Mouse (Mus musculus): Measurements from ENCODE around the gene Mpst. TPM values are rescaled to one million over a fixed set of nuclear protein-coding genes. Genes with fewer than 3 reads are reported as not detected.

Mpst gene
- polyA plus RNA-seq, 1 experiment from 2014 or later, result 3.0 TPM

- no peak overlapping the region for H3K27ac ChIP-seq (ENCODE audit: low read length)
- no peak overlapping the region for H3K4me3 ChIP-seq (ENCODE audit: low read length)
- no peak overlapping the region for H3K4me2 ChIP-seq (ENCODE audit: low read depth, low read length)
- H3K9ac ChIP-seq (ENCODE audit: low read depth, low read length), result no peak overlapping the region
- no peak for ATAC-seq
- peaks cover 19% of the 10 kb centered on the region for H3K4me1 ChIP-seq (ENCODE audit: control insufficient read depth, insufficient read depth, low read length)
- H3K27me3 ChIP-seq (replicated peaks; ENCODE audit: control insufficient read depth, insufficient read depth, low read length), result peaks cover 40% of the 10 kb centered on the region
- no peaks in the 10 kb centered on the region for H3K36me3 ChIP-seq (ENCODE audit: control insufficient read depth, insufficient read depth, low read length)
- H3K9me3 ChIP-seq (ENCODE audit: control insufficient read depth, low read length), result no peaks in the 10 kb centered on the region
- 83% methylated on average over 10 of the region's 10 CpGs for WGBS
Measured at GRCm38 (mm10) chr15:78430874-78431273, 24.7 kb downstream of the Mpst start.

GRCm38 (mm10) chr15:78431541-78432121 is 25.4 kb downstream of the Mpst start:
- H3K4me2 ChIP-seq (ENCODE audit: low read depth, low read length), result no peak overlapping the region
- peaks cover 43% of the 10 kb centered on the region for H3K27me3 ChIP-seq (replicated peaks; ENCODE audit: control insufficient read depth, insufficient read depth, low read length)
- H3K27ac ChIP-seq (ENCODE audit: low read length), result no peak overlapping the region
- H3K9me3 ChIP-seq (ENCODE audit: control insufficient read depth, low read length), result no peaks in the 10 kb centered on the region
- H3K9ac ChIP-seq (ENCODE audit: low read depth, low read length), result no peak overlapping the region
- no peaks in the 10 kb centered on the region for H3K36me3 ChIP-seq (ENCODE audit: control insufficient read depth, insufficient read depth, low read length)
- WGBS, result 72% methylated on average over 7 of the region's 7 CpGs
- peaks cover 26% of the 10 kb centered on the region for H3K4me1 ChIP-seq (ENCODE audit: control insufficient read depth, insufficient read depth, low read length)
- H3K4me3 ChIP-seq (ENCODE audit: low read length), result no peak overlapping the region
- peak; percentile 36 for ATAC-seq

DNA sequence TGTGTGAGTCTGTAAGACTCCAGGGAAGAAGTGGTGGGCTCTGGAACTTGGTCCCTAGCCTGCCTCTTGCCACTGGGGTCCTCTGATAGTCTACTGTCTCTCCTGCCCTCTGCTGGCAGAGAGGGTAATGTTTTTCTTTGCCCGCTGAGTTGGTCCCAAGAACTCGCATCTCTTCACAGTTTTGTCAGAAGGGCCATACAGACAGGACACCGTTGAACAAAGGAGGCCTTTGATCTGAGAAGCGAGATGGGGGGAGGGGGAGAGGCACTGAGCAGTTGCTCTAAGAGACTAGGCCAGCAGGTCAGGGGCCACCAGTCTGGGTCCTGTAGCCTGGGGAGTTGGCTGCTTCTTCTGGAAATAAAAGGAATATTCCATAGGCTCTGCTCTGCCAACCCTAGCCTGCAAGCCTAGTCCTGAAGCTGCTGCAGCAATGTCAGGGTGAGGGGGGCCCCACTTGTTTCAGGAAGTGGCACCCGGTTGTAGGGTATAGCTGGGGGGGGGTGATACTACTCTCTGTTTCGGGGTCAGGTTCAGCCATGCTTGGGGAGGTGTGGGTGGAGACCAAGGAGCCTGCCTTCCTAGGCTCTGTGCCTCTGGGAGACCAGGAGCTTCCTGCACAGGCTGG is 28.8 kb downstream of the Mpst start:
- no peak overlapping the region for H3K27ac ChIP-seq (ENCODE audit: low read length)
- no peak overlapping the region for H3K4me2 ChIP-seq (ENCODE audit: low read depth, low read length)
- no peaks in the 10 kb centered on the region for H3K36me3 ChIP-seq (ENCODE audit: control insufficient read depth, insufficient read depth, low read length)
- peaks cover 35% of the 10 kb centered on the region for H3K4me1 ChIP-seq (ENCODE audit: control insufficient read depth, insufficient read depth, low read length)
- 38% methylated on average over 6 of the region's 6 CpGs for WGBS
- H3K9ac ChIP-seq (ENCODE audit: low read depth, low read length), result no peak overlapping the region
- H3K4me3 ChIP-seq (ENCODE audit: low read length), result no peak overlapping the region
- peaks cover 18% of the 10 kb centered on the region for H3K27me3 ChIP-seq (replicated peaks; ENCODE audit: control insufficient read depth, insufficient read depth, low read length)
- no peaks in the 10 kb centered on the region for H3K9me3 ChIP-seq (ENCODE audit: control insufficient read depth, low read length)
- no peak for ATAC-seq

DNA sequence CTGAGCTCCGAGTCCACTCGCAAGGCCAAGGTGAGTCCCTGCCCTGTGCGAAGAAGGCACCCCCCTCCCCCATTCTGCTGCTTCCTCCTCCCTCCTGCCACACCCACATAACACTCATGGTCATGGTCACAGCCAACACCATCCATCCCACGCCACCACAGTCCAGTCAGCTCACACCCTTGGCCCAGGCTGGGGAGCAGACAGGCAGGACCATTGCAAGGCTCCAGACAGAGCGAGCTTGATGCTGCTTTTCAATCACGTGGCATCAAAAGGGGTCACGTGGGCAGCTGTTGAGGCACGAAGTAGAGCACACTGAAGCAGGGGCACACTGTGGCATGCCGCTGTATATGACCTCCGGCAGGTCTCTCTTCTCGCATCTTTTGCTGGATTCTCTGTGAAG is 29.5 kb downstream of the Mpst start:
- Histone ChIP-seq H3K27ac (ENCODE audit: low read length) (no peak overlapping the region), H3K9ac (ENCODE audit: low read depth, low read length) (no peak overlapping the region), H3K4me1 (ENCODE audit: control insufficient read depth, insufficient read depth, low read length) (peaks cover 35% of the 10 kb centered on the region), H3K27me3 (replicated peaks; ENCODE audit: control insufficient read depth, insufficient read depth, low read length) (peaks cover 13% of the 10 kb centered on the region), H3K4me3 (ENCODE audit: low read length) (no peak overlapping the region), H3K36me3 (ENCODE audit: control insufficient read depth, insufficient read depth, low read length) (no peaks in the 10 kb centered on the region), H3K4me2 (ENCODE audit: low read depth, low read length) (no peak overlapping the region), H3K9me3 (ENCODE audit: control insufficient read depth, low read length) (no peaks in the 10 kb centered on the region)
- 87% methylated on average over 11 of the region's 11 CpGs for WGBS
- ATAC-seq, result no peak

DNA sequence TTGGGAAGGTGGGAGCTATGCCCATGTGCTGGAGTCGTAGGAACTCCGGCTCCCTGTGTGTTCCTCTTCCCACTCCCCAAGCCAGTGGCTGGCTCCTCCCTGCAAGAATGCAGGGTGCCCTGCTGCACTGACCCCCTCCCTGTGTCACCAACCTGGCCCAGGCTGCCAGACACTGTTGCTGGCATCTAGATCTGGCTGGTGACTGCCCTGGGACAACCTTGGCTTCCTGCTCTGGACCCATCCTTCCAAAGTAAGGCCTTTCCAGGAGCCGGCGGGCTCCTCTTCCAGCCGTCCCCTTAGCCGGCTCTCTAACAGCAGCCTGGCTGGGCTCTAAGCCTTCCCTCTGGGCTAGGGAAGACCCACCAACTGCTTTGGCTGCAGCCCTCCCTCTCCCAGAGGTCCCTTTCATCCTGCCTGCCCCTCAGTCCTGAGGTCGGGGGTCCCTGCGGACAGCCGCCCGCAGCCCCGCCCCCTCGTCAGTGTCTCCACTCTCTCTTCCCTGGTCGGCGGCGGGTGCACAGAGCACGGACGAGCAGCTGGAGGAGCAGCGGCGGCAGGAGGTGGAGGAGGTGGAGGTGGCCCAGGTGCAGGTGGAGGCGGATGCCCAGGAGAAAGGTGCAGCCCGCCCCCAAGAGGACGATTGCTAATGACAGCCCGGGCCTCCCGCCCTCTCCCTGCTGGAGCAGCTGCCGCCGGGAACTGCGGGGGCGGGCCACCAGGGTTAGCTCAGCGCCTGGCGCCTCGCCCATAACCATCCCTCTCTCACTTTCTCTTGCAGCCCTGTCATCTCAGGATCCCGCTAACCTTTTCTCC is 30.4 kb downstream of the Mpst start:
- peak overlapping the region; percentile 61 for H3K9ac ChIP-seq (ENCODE audit: low read depth, low read length)

GRCm38 (mm10) chr15:78437237-78438017 is 31.2 kb downstream of the Mpst start:
- peak overlapping the region; percentile 80 for H3K27ac ChIP-seq (ENCODE audit: low read length)
- H3K36me3 ChIP-seq (ENCODE audit: control insufficient read depth, insufficient read depth, low read length), result no peaks in the 10 kb centered on the region
- peaks cover 31% of the 10 kb centered on the region for H3K4me1 ChIP-seq (ENCODE audit: control insufficient read depth, insufficient read depth, low read length)
- H3K4me3 ChIP-seq (ENCODE audit: low read length), result peak overlapping the region; percentile 33; the same call in 1 of the 2 replicates
- 12% methylated on average over 23 of the region's 23 CpGs for WGBS
- peaks cover 13% of the 10 kb centered on the region for H3K27me3 ChIP-seq (replicated peaks; ENCODE audit: control insufficient read depth, insufficient read depth, low read length)
- peak overlapping the region; percentile 60 for H3K4me2 ChIP-seq (ENCODE audit: low read depth, low read length)
- peak overlapping the region; percentile 61 for H3K9ac ChIP-seq (ENCODE audit: low read depth, low read length)
- ATAC-seq, result peak; percentile 57
- no peaks in the 10 kb centered on the region for H3K9me3 ChIP-seq (ENCODE audit: control insufficient read depth, low read length)

More for the DNA sequence above, 30.4 kb downstream of the Mpst start:
- ATAC-seq, result peak; percentile 80
- Histone ChIP-seq H3K4me1 (ENCODE audit: control insufficient read depth, insufficient read depth, low read length) (peaks cover 32% of the 10 kb centered on the region), H3K4me2 (ENCODE audit: low read depth, low read length) (peak overlapping the region; percentile 60), H3K4me3 (ENCODE audit: low read length) (peak overlapping the region; percentile 33), H3K9me3 (ENCODE audit: control insufficient read depth, low read length) (no peaks in the 10 kb centered on the region), H3K27me3 (replicated peaks; ENCODE audit: control insufficient read depth, insufficient read depth, low read length) (peaks cover 13% of the 10 kb centered on the region), H3K36me3 (ENCODE audit: control insufficient read depth, insufficient read depth, low read length) (no peaks in the 10 kb centered on the region), H3K27ac (ENCODE audit: low read length) (peak overlapping the region; percentile 80)
- WGBS, result 12% methylated on average over 30 of the region's 32 CpGs

GRCm38 (mm10) chr15:78438018-78438394 is 31.8 kb downstream of the Mpst start:
- peak overlapping the region; percentile 61; the same call in 1 of the 2 replicates for H3K9ac ChIP-seq (ENCODE audit: low read depth, low read length)
- WGBS, result 42% methylated on average over 4 of the region's 4 CpGs
- no peak overlapping the region for H3K4me2 ChIP-seq (ENCODE audit: low read depth, low read length)
- peak overlapping the region; percentile 80 for H3K27ac ChIP-seq (ENCODE audit: low read length)
- no peak overlapping the region for H3K4me3 ChIP-seq (ENCODE audit: low read length)
- no peak for ATAC-seq
- peaks cover 31% of the 10 kb centered on the region for H3K4me1 ChIP-seq (ENCODE audit: control insufficient read depth, insufficient read depth, low read length)
- no peaks in the 10 kb centered on the region for H3K9me3 ChIP-seq (ENCODE audit: control insufficient read depth, low read length)
- H3K36me3 ChIP-seq (ENCODE audit: control insufficient read depth, insufficient read depth, low read length), result no peaks in the 10 kb centered on the region
- peaks cover 13% of the 10 kb centered on the region for H3K27me3 ChIP-seq (replicated peaks; ENCODE audit: control insufficient read depth, insufficient read depth, low read length)

- 55% methylated on average over 8 of the region's 8 CpGs for WGBS
- no peak overlapping the region for H3K4me2 ChIP-seq (ENCODE audit: low read depth, low read length)
- H3K9ac ChIP-seq (ENCODE audit: low read depth, low read length), result no peak overlapping the region
- H3K9me3 ChIP-seq (ENCODE audit: control insufficient read depth, low read length), result no peaks in the 10 kb centered on the region
- no peak overlapping the region for H3K4me3 ChIP-seq (ENCODE audit: low read length)
- no peaks in the 10 kb centered on the region for H3K36me3 ChIP-seq (ENCODE audit: control insufficient read depth, insufficient read depth, low read length)
- peaks cover 13% of the 10 kb centered on the region for H3K27me3 ChIP-seq (replicated peaks; ENCODE audit: control insufficient read depth, insufficient read depth, low read length)
- peaks cover 31% of the 10 kb centered on the region for H3K4me1 ChIP-seq (ENCODE audit: control insufficient read depth, insufficient read depth, low read length)
- H3K27ac ChIP-seq (ENCODE audit: low read length), result no peak overlapping the region
- no peak for ATAC-seq
Measured at GRCm38 (mm10) chr15:78438505-78438904, 32.3 kb downstream of the Mpst start.

GRCm38 (mm10) chr15:78438973-78439372 is 32.8 kb downstream of the Mpst start:
- Histone ChIP-seq H3K4me1 (ENCODE audit: control insufficient read depth, insufficient read depth, low read length) (peaks cover 31% of the 10 kb centered on the region), H3K4me2 (ENCODE audit: low read depth, low read length) (no peak overlapping the region), H3K36me3 (ENCODE audit: control insufficient read depth, insufficient read depth, low read length) (no peaks in the 10 kb centered on the region), H3K27me3 (replicated peaks; ENCODE audit: control insufficient read depth, insufficient read depth, low read length) (peaks cover 13% of the 10 kb centered on the region), H3K4me3 (ENCODE audit: low read length) (no peak overlapping the region), H3K9ac (ENCODE audit: low read depth, low read length) (no peak overlapping the region), H3K27ac (ENCODE audit: low read length) (no peak overlapping the region), H3K9me3 (ENCODE audit: control insufficient read depth, low read length) (no peaks in the 10 kb centered on the region)
- ATAC-seq, result no peak
- WGBS, result 75% methylated on average over 9 of the region's 9 CpGs
